Mouse (Mus musculus) limb, embryonic 10.5 days (tissue): ENCODE data around the gene Tspan14. TPM values are rescaled to one million over a fixed set of nuclear protein-coding genes. Genes with fewer than 3 reads are reported as not detected.

ENCODE experiments used
- DNase-seq: peaks from one replicate; pipeline ENCODE4 v3.0.0-alpha.2; 2017; ENCODE audit warnings: low spot score
- H3K27ac ChIP-seq: fragments of 300-500 bp; sonication (generic); 2 replicates; pipeline ENCODE4 v1.5.1; 2016; ENCODE audit warnings: mild to moderate bottlenecking
- H3K27me3 ChIP-seq: fragments of 300-500 bp; sonication (generic); 2 replicates; pipeline ENCODE4 v1.6.1; 2016; ENCODE audit warnings: low read depth, mild to moderate bottlenecking; ENCODE audit not compliant: poor library complexity, severe bottlenecking
- H3K36me3 ChIP-seq: fragments of 300-500 bp; sonication (generic); 2 replicates; pipeline ENCODE4 v1.6.1; 2016; ENCODE audit warnings: mild to moderate bottlenecking, moderate library complexity
- H3K4me1 ChIP-seq: fragments of 300-500 bp; sonication (generic); 2 replicates; pipeline ENCODE4 v1.6.1; 2016
- H3K4me3 ChIP-seq: fragments of 300-500 bp; sonication (generic); 2 replicates; pipeline ENCODE4 v1.5.1; 2016; ENCODE audit warnings: mild to moderate bottlenecking, moderate library complexity
- H3K9me3 ChIP-seq: fragments of 300-500 bp; sonication (generic); replicated peaks from 2 replicates; pipeline ENCODE4 v1.6.1; 2016; ENCODE audit warnings: mild to moderate bottlenecking
- WGBS: fragments of 180-500 bp; shearing (Covaris S2); methylation state at CpG from one replicate; pipeline ENCODE4 v1.1.7; 2016; 5-methylcytosine and 5-hydroxymethylcytosine counted together
- polyA plus RNA-seq: library from polyadenylated mRNA; unstranded; fragments of >200 nt; fragmentation: Nextera tagmentation; extraction: Ambion mirVana; gene quantifications from 2 replicates; pipeline ENCODE4 v1.2.1, GENCODE M21; 2016

Gene Tspan14
- polyA plus RNA-seq, 1 experiment from 2014 or later: 77.6 TPM

- Histone ChIP-seq H3K4me1 (peaks cover 12% of the 10 kb centered on the region), H3K9me3 (no peaks in the 10 kb centered on the region), H3K36me3 (peaks cover 29% of the 10 kb centered on the region), H3K27ac (no peak overlapping the region), H3K27me3 (no peaks in the 10 kb centered on the region), H3K4me3 (no peak overlapping the region)
- WGBS: 96% methylated on average over 1 of the region's 1 CpGs
- DNase-seq: no peak
Observed at GRCm38 (mm10) chr14:40921241-40921640, 45.4 kb downstream of the Tspan14 start.

GRCm38 (mm10) chr14:40919521-40919920 is 47.1 kb downstream of the Tspan14 start:
- no peak overlapping the region for H3K4me3 ChIP-seq
- H3K27ac ChIP-seq: no peak overlapping the region
- peaks cover 10% of the 10 kb centered on the region for H3K4me1 ChIP-seq
- WGBS: 92% methylated on average over 7 of the region's 7 CpGs
- DNase-seq: no peak
- H3K27me3 ChIP-seq: no peaks in the 10 kb centered on the region
- H3K36me3 ChIP-seq: peaks cover 39% of the 10 kb centered on the region
- H3K9me3 ChIP-seq: no peaks in the 10 kb centered on the region

GRCm38 (mm10) chr14:40918477-40918876 is 48.1 kb downstream of the Tspan14 start:
- Histone ChIP-seq H3K4me3 (no peak overlapping the region), H3K9me3 (no peaks in the 10 kb centered on the region), H3K4me1 (peaks cover 5% of the 10 kb centered on the region; the same call in 1 of the 2 replicates), H3K27me3 (no peaks in the 10 kb centered on the region), H3K27ac (no peak overlapping the region), H3K36me3 (peaks cover 48% of the 10 kb centered on the region)
- no peak for DNase-seq
- 87% methylated on average over 4 of the region's 7 CpGs for WGBS

DNA sequence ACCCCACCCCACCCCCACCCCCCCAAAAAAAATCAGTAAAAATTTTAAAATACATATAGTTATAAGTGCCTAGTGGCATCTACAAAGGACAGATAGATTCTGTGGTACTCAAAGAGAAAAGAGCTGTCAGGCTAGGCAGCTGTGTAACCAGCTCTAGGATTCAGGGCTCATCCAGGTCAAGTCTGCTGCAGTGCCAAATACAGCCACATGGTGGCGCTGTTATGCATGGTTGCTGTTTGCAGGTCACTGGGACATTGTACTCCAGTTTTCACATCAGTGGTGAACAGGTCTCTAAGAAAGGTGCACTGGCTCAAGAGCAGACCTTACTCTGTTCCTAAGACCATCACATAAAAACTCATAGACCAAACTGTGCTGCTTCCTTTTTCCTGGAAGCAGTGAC is 49.0 kb downstream of the Tspan14 start:
- Histone ChIP-seq H3K36me3 (peaks cover 53% of the 10 kb centered on the region), H3K4me1 (peaks cover 5% of the 10 kb centered on the region; the same call in 1 of the 2 replicates), H3K4me3 (no peak overlapping the region), H3K27ac (no peak overlapping the region), H3K27me3 (no peaks in the 10 kb centered on the region), H3K9me3 (no peaks in the 10 kb centered on the region)
- peak; percentile 92 for DNase-seq
- WGBS: 0% methylated on average over 1 of the region's 1 CpGs

GRCm38 (mm10) chr14:40916667-40917066 is 49.9 kb downstream of the Tspan14 start:
- no peak for DNase-seq
- Histone ChIP-seq H3K4me3 (no peak overlapping the region), H3K36me3 (peaks cover 51% of the 10 kb centered on the region), H3K4me1 (peaks cover 5% of the 10 kb centered on the region; the same call in 1 of the 2 replicates), H3K27me3 (no peaks in the 10 kb centered on the region), H3K9me3 (no peaks in the 10 kb centered on the region), H3K27ac (no peak overlapping the region)
- WGBS: 96% methylated on average over 15 of the region's 15 CpGs

GRCm38 (mm10) chr14:40915838-40916237 is 50.8 kb downstream of the Tspan14 start:
- H3K27ac ChIP-seq: no peak overlapping the region
- 91% methylated on average over 8 of the region's 8 CpGs for WGBS
- peaks cover 5% of the 10 kb centered on the region; the same call in 1 of the 2 replicates for H3K4me1 ChIP-seq
- DNase-seq: no peak
- H3K4me3 ChIP-seq: no peak overlapping the region
- peaks cover 53% of the 10 kb centered on the region for H3K36me3 ChIP-seq
- no peaks in the 10 kb centered on the region for H3K9me3 ChIP-seq
- H3K27me3 ChIP-seq: no peaks in the 10 kb centered on the region

- Histone ChIP-seq H3K4me3 (no peak overlapping the region), H3K9me3 (no peaks in the 10 kb centered on the region), H3K36me3 (peaks cover 64% of the 10 kb centered on the region), H3K4me1 (peaks cover 5% of the 10 kb centered on the region; the same call in 1 of the 2 replicates), H3K27ac (no peak overlapping the region), H3K27me3 (no peaks in the 10 kb centered on the region)
- 73% methylated on average over 3 of the region's 3 CpGs for WGBS
- no peak for DNase-seq
Observed at GRCm38 (mm10) chr14:40914701-40915100, 51.9 kb downstream of the Tspan14 start.

GRCm38 (mm10) chr14:40913709-40914108 is 52.9 kb downstream of the Tspan14 start:
- H3K9me3 ChIP-seq: no peaks in the 10 kb centered on the region
- WGBS: 67% methylated on average over 6 of the region's 6 CpGs
- no peak for DNase-seq
- H3K4me1 ChIP-seq: peaks cover 5% of the 10 kb centered on the region; the same call in 1 of the 2 replicates
- H3K36me3 ChIP-seq: peaks cover 74% of the 10 kb centered on the region
- H3K27me3 ChIP-seq: no peaks in the 10 kb centered on the region
- no peak overlapping the region for H3K4me3 ChIP-seq
- no peak overlapping the region for H3K27ac ChIP-seq

- Histone ChIP-seq H3K27ac (no peak overlapping the region), H3K36me3 (peaks cover 90% of the 10 kb centered on the region), H3K4me1 (peaks cover 5% of the 10 kb centered on the region; the same call in 1 of the 2 replicates), H3K4me3 (no peak overlapping the region), H3K27me3 (no peaks in the 10 kb centered on the region), H3K9me3 (no peaks in the 10 kb centered on the region)
- no peak for DNase-seq
Observed at GRCm38 (mm10) chr14:40911529-40911928, 55.1 kb downstream of the Tspan14 start.

DNA sequence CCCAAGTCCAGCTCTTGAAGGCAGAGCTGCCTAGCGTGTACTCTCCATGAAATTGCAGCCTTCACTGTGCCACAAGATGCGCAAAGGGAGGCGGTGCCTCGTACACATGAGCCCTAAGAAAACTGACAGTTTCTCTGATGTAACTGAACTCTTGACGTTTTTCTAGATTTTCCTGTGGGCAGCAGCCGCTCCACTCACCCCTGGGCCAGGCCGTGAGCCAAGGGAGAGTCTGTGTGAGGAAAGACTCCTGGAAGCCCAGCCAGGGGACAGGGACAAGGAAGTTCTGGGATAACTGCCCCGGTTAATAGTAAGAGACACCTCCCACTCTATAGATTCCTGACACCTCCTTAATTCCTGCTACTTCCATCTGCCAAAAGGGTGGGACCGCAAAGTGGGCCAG is 57.8 kb downstream of the Tspan14 start:
- peaks cover 82% of the 10 kb centered on the region for H3K36me3 ChIP-seq
- DNase-seq: no peak
- 94% methylated on average over 9 of the region's 9 CpGs for WGBS
- no peaks in the 10 kb centered on the region for H3K9me3 ChIP-seq
- no peaks in the 10 kb centered on the region for H3K27me3 ChIP-seq
- no peak overlapping the region for H3K4me3 ChIP-seq
- H3K4me1 ChIP-seq: no peaks in the 10 kb centered on the region
- no peak overlapping the region for H3K27ac ChIP-seq

GRCm38 (mm10) chr14:40906770-40907169 is 59.8 kb downstream of the Tspan14 start:
- 91% methylated on average over 9 of the region's 9 CpGs for WGBS
- Histone ChIP-seq H3K9me3 (no peaks in the 10 kb centered on the region), H3K27ac (no peak overlapping the region), H3K36me3 (peaks cover 68% of the 10 kb centered on the region), H3K4me3 (no peak overlapping the region), H3K27me3 (no peaks in the 10 kb centered on the region), H3K4me1 (no peaks in the 10 kb centered on the region)
- no peak for DNase-seq

- Histone ChIP-seq H3K9me3 (no peaks in the 10 kb centered on the region), H3K27me3 (no peaks in the 10 kb centered on the region), H3K36me3 (peaks cover 58% of the 10 kb centered on the region), H3K4me3 (no peak overlapping the region), H3K4me1 (no peaks in the 10 kb centered on the region), H3K27ac (no peak overlapping the region)
- no peak for DNase-seq
- 92% methylated on average over 8 of the region's 8 CpGs for WGBS
Observed at GRCm38 (mm10) chr14:40905813-40906212, 60.8 kb downstream of the Tspan14 start.

- Histone ChIP-seq H3K27ac (no peak overlapping the region), H3K4me1 (no peaks in the 10 kb centered on the region), H3K9me3 (no peaks in the 10 kb centered on the region), H3K4me3 (no peak overlapping the region), H3K27me3 (no peaks in the 10 kb centered on the region), H3K36me3 (peaks cover 25% of the 10 kb centered on the region)
- WGBS: 85% methylated on average over 12 of the region's 12 CpGs
- DNase-seq: no peak
Observed at GRCm38 (mm10) chr14:40902307-40903055, 64.1 kb downstream of the Tspan14 start.
